Mouse (Mus musculus) G1E (cell line): ENCODE measurements around the gene Sapcd2.

Source experiments
- CTCF ChIP-seq: IDR thresholded peaks from 2 replicates; pipeline ENCODE4 v1.5.1; 2012; ENCODE audit warnings: low read depth, low read length, inconsistent platforms, mixed read lengths
- POLR2AphosphoS5 ChIP-seq: IDR thresholded peaks from 2 replicates; pipeline ENCODE4 v1.6.1; 2012; ENCODE audit warnings: low read depth, low read length, inconsistent platforms; ENCODE audit not compliant: insufficient replicate concordance

DNA sequence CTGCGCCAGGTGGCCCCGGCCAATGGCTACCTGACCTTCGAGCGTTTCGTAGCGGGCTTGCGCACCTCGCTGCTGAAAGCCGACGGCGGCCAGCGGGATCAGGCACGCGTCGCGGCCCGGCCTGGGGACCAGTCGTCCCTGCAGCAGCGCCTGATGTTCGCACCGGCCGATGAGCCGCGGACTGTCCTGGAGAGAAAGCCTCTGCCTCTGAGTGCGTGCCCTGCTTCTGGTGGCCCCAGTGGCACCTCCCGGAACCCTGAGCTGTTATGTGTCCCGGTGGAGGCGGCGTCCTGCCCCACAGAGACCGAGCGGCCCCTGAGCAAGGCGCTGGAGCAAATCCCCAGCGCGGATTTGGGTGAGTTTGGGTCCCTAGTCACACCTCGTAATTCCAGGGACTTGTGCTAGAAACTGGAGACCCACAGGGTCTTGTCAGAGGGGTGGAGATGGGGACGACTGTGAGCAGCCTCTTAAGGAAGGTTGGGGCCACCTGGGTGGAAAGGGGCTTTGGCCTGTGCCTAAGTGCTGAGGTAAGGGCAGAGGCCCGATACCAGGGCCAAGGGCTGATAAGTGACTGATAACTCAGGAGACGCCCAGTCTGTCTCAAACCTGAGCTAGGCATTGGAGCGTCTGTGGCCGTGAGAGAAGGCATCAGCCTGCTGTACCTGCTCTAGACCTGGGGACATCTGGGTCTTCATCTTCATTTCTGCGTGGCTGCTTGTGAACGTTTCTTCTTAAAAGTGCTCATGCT is 697 bp downstream of the Sapcd2 start:
- TF ChIP-seq CTCF (no peak), POLR2AphosphoS5 (no peak)
